Mouse (Mus musculus): Measurements from ENCODE around the gene Pik3r2. TPM values are rescaled to one million over a fixed set of nuclear protein-coding genes. Genes with fewer than 3 reads are reported as not detected.
A peak's percentile ranks its signal among the peaks of the same experiment; 100 is the strongest.

The Pik3r2 gene
- polyA plus RNA-seq, 1 experiment from 2014 or later = 113 TPM

GRCm38 (mm10) chr8:70797081-70798070 is 20.9 kb upstream of the Pik3r2 start:
- under 1% methylated on average over 57 of the region's 57 CpGs for WGBS
- ATAC-seq (ENCODE audit: low FRiP score, low read depth) = peak; percentile 87
- Histone ChIP-seq H3K36me3 (no peaks in the 10 kb centered on the region), H3K4me1 (replicated peaks) (peaks cover 41% of the 10 kb centered on the region), H3K27ac (replicated peaks) (0 out of 2 replicates have a peak overlapping the region, but pooled peaks have one; percentile 30), H3K4me2 (peak overlapping the region; percentile 97), H3K9me3 (no peaks in the 10 kb centered on the region), H3K9ac (peak overlapping the region; percentile 69), H3K4me3 (peak overlapping the region; percentile 67), H3K27me3 (peaks cover 19% of the 10 kb centered on the region)

GRCm38 (mm10) chr8:70796403-70797080 is 20.0 kb upstream of the Pik3r2 start:
- peaks cover 47% of the 10 kb centered on the region for H3K4me1 ChIP-seq (replicated peaks)
- WGBS = under 1% methylated on average over 54 of the region's 54 CpGs
- peak overlapping the region; percentile 50; the same call in 1 of the 2 replicates for H3K27ac ChIP-seq (replicated peaks)
- H3K4me2 ChIP-seq = peak overlapping the region; percentile 97
- H3K9ac ChIP-seq = peak overlapping the region; percentile 69
- ATAC-seq (ENCODE audit: low FRiP score, low read depth) = peak; percentile 0; the same call in 1 of the 2 replicates
- peaks cover 12% of the 10 kb centered on the region for H3K27me3 ChIP-seq
- H3K9me3 ChIP-seq = no peaks in the 10 kb centered on the region
- H3K4me3 ChIP-seq = peak overlapping the region; percentile 67
- no peaks in the 10 kb centered on the region for H3K36me3 ChIP-seq

- no peaks in the 10 kb centered on the region for H3K9me3 ChIP-seq
Observed at GRCm38 (mm10) chr8:70795370-70795769, 18.9 kb upstream of the Pik3r2 start.

GRCm38 (mm10) chr8:70794215-70794614 is 17.7 kb upstream of the Pik3r2 start:
- Histone ChIP-seq H3K27me3 (peaks cover 6% of the 10 kb centered on the region), H3K27ac (replicated peaks) (no peak overlapping the region), H3K4me1 (replicated peaks) (peaks cover 58% of the 10 kb centered on the region), H3K9ac (no peak overlapping the region), H3K9me3 (no peaks in the 10 kb centered on the region), H3K4me2 (no peak overlapping the region), H3K36me3 (no peaks in the 10 kb centered on the region), H3K4me3 (no peak overlapping the region)
- WGBS = 96% methylated on average over 2 of the region's 2 CpGs
- ATAC-seq (ENCODE audit: low FRiP score, low read depth) = no peak

More at GRCm38 (mm10) chr8:70795370-70795769, 18.9 kb upstream of the Pik3r2 start:
- H3K4me1 ChIP-seq (replicated peaks) = peaks cover 56% of the 10 kb centered on the region
- H3K27me3 ChIP-seq = peaks cover 12% of the 10 kb centered on the region
- ATAC-seq (ENCODE audit: low FRiP score, low read depth) = no peak
- H3K4me2 ChIP-seq = 0 out of 2 replicates have a peak overlapping the region, but pooled peaks have one; percentile 97
- H3K36me3 ChIP-seq = no peaks in the 10 kb centered on the region
- no peak overlapping the region for H3K4me3 ChIP-seq
- H3K9ac ChIP-seq = no peak overlapping the region
- WGBS = 86% methylated on average over 2 of the region's 2 CpGs
- no peak overlapping the region for H3K27ac ChIP-seq (replicated peaks)

- H3K9me3 ChIP-seq = no peaks in the 10 kb centered on the region
- H3K36me3 ChIP-seq = peaks cover 4% of the 10 kb centered on the region; the same call in 1 of the 2 replicates
- 0 out of 2 replicates have a peak, but pooled peaks cover 3% of the 10 kb centered on the region for H3K27me3 ChIP-seq
- no peak; the same call in 1 of the 2 replicates for ATAC-seq (ENCODE audit: low FRiP score, low read depth)
- peak overlapping the region; percentile 86 for H3K4me2 ChIP-seq
- WGBS = under 1% methylated on average over 20 of the region's 20 CpGs
- peak overlapping the region; percentile 75 for H3K9ac ChIP-seq
- H3K4me3 ChIP-seq = peak overlapping the region; percentile 60
- H3K27ac ChIP-seq (replicated peaks) = peak overlapping the region; percentile 89
- H3K4me1 ChIP-seq (replicated peaks) = peaks cover 60% of the 10 kb centered on the region
Observed at GRCm38 (mm10) chr8:70792700-70793099, 16.2 kb upstream of the Pik3r2 start.

GRCm38 (mm10) chr8:70791975-70792691 is 15.6 kb upstream of the Pik3r2 start:
- Histone ChIP-seq H3K9ac (peak overlapping the region; percentile 75), H3K4me2 (peak overlapping the region; percentile 86), H3K4me3 (peak overlapping the region; percentile 60), H3K27ac (replicated peaks) (peak overlapping the region; percentile 89), H3K9me3 (no peaks in the 10 kb centered on the region), H3K36me3 (peaks cover 5% of the 10 kb centered on the region; the same call in 1 of the 2 replicates), H3K4me1 (replicated peaks) (peaks cover 57% of the 10 kb centered on the region), H3K27me3 (0 out of 2 replicates have a peak, but pooled peaks cover 3% of the 10 kb centered on the region)
- WGBS = 3% methylated on average over 58 of the region's 58 CpGs
- peak; percentile 84 for ATAC-seq (ENCODE audit: low FRiP score, low read depth)

- peak overlapping the region; percentile 86 for H3K4me2 ChIP-seq
- ATAC-seq (ENCODE audit: low FRiP score, low read depth) = no peak
- 0 out of 2 replicates have a peak overlapping the region, but pooled peaks have one; percentile 75 for H3K9ac ChIP-seq
- no peaks in the 10 kb centered on the region for H3K9me3 ChIP-seq
- WGBS = 78% methylated on average over 7 of the region's 7 CpGs
- 0 out of 2 replicates have a peak, but pooled peaks cover 3% of the 10 kb centered on the region for H3K27me3 ChIP-seq
- H3K4me1 ChIP-seq (replicated peaks) = peaks cover 52% of the 10 kb centered on the region
- H3K4me3 ChIP-seq = peak overlapping the region; percentile 60
- peaks cover 13% of the 10 kb centered on the region; the same call in 1 of the 2 replicates for H3K36me3 ChIP-seq
- H3K27ac ChIP-seq (replicated peaks) = no peak overlapping the region
Observed at GRCm38 (mm10) chr8:70791294-70791701, 14.8 kb upstream of the Pik3r2 start.

- no peak for ATAC-seq (ENCODE audit: low FRiP score, low read depth)
- Histone ChIP-seq H3K4me1 (replicated peaks) (peaks cover 48% of the 10 kb centered on the region), H3K9me3 (no peaks in the 10 kb centered on the region), H3K27me3 (0 out of 2 replicates have a peak, but pooled peaks cover 3% of the 10 kb centered on the region), H3K36me3 (peaks cover 17% of the 10 kb centered on the region), H3K9ac (peak overlapping the region; percentile 75; the same call in 1 of the 2 replicates), H3K4me3 (no peak overlapping the region), H3K27ac (replicated peaks) (no peak overlapping the region), H3K4me2 (peak overlapping the region; percentile 86)
- WGBS = 54% methylated on average over 8 of the region's 8 CpGs
Observed at GRCm38 (mm10) chr8:70790846-70791245, 14.3 kb upstream of the Pik3r2 start.

GRCm38 (mm10) chr8:70789046-70789445 is 12.5 kb upstream of the Pik3r2 start:
- Histone ChIP-seq H3K4me1 (replicated peaks) (peaks cover 46% of the 10 kb centered on the region), H3K4me2 (no peak overlapping the region), H3K4me3 (no peak overlapping the region), H3K9me3 (no peaks in the 10 kb centered on the region), H3K27ac (replicated peaks) (no peak overlapping the region), H3K36me3 (peaks cover 30% of the 10 kb centered on the region), H3K9ac (no peak overlapping the region), H3K27me3 (0 out of 2 replicates have a peak, but pooled peaks cover 3% of the 10 kb centered on the region)
- 86% methylated on average over 10 of the region's 10 CpGs for WGBS
- ATAC-seq (ENCODE audit: low FRiP score, low read depth) = no peak

- H3K27me3 ChIP-seq = 0 out of 2 replicates have a peak, but pooled peaks cover 3% of the 10 kb centered on the region
- H3K4me3 ChIP-seq = 0 out of 2 replicates have a peak overlapping the region, but pooled peaks have one; percentile 2
- 23% methylated on average over 30 of the region's 30 CpGs for WGBS
- no peak overlapping the region for H3K27ac ChIP-seq (replicated peaks)
- no peaks in the 10 kb centered on the region for H3K9me3 ChIP-seq
- peak; percentile 8; the same call in 1 of the 2 replicates for ATAC-seq (ENCODE audit: low FRiP score, low read depth)
- H3K36me3 ChIP-seq = peaks cover 39% of the 10 kb centered on the region
- H3K4me1 ChIP-seq (replicated peaks) = peaks cover 39% of the 10 kb centered on the region
- H3K9ac ChIP-seq = no peak overlapping the region
- peak overlapping the region; percentile 20 for H3K4me2 ChIP-seq
Observed at GRCm38 (mm10) chr8:70787941-70788667, 11.6 kb upstream of the Pik3r2 start.

Data from hindbrain, embryonic 15.5 days (tissue).